Mouse (Mus musculus) retina, postnatal 1 day (tissue): Measurements from ENCODE around the gene Gm20929.
"Not testable (repeated sequence)": the region's sequence is repeated elsewhere in the genome, so short reads cannot be mapped to it uniquely, and the experiment has no call there.

Source experiments
- DNase-seq: peaks from one replicate; pipeline ENCODE4 v3.0.0-alpha.2; 2012

The Gm20929 gene

DNA sequence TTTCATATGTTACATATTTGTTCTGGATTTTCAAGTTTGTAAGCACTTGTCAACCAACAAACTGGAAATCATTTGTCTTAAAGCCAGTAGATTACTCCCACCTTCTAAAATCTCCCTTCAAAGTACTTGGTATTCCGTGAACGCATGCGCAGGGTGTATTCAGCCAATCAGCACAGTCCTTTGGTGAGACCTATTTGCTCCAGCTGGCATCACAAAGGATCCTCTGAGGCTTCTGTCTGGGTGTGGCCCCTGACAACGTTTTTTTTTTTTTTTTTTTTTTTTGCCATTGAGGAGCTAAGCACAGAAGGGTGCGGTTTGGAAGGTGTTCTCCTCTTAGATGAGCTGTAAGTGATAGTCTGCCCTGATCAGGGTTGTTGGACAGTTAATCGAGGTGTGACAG, at the start of gene Gm20929:
Gene Gm20929 (plus strand): TSS at position 301 of the 400 bp plus-strand sequence.
- DNase-seq, result not testable (repeated sequence)
